Mouse (Mus musculus): ENCODE data around the gene Mtm1. TPM values are rescaled to one million over a fixed set of nuclear protein-coding genes. Genes with fewer than 3 reads are reported as not detected.

The Mtm1 gene
- 2.0 TPM for polyA plus RNA-seq (2015; fragmentation: Illumina TruSeq; extraction: RNeasy Lipid Tissue Mini Kit (QIAGEN cat#74804); ENCODE audit: insufficient read depth, low read depth, low replicate concordance)

GRCm38 (mm10) chrX:71210467-71210866 is at the start of gene Mtm1:
Gene Mtm1, plus strand, starts transcription at chrX:71210767.

DNA sequence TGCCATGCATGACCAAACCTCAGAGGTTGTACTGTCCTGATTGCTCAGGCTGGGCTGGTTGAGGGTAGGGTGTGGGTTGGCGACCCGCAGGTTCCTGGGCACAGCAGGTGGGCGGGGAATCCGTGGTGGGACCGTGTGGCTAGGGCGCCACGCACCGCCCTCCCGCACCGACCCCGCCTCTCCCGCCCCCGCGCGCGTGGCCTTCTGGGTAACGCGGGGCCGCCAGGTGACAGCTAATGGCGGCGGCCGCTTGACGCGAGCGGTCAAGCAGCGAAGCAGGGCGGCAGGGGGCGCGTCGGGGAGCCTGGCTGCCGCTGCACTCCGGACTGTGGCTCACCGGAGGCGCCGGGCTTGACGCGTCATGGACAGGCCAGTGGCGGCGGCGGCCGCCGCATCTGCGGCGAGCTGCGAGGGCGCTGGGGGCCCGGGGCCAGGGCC is 154.0 kb downstream of the Mtm1 start, which contains the start of gene Mtmr1:
Mtmr1 (plus strand) TSS at position 207 of the 438 bp plus-strand sequence.

Other genes starting within 250 kb of the Mtm1 start
- gene Mamld1, start 160.5 kb upstream of the Mtm1 start, polyA plus RNA-seq (2015; fragmentation: Illumina TruSeq; extraction: RNeasy Lipid Tissue Mini Kit (QIAGEN cat#74804); ENCODE audit: insufficient read depth, low read depth, low replicate concordance) = 1.2 TPM
- gene Mtmr1, start 154.0 kb downstream of the Mtm1 start, polyA plus RNA-seq (2015; fragmentation: Illumina TruSeq; extraction: RNeasy Lipid Tissue Mini Kit (QIAGEN cat#74804); ENCODE audit: insufficient read depth, low read depth, low replicate concordance) = 4.1 TPM